Mouse (Mus musculus) heart, adult 2 months (tissue): ENCODE results near the gene Cmtm1.
A peak's percentile ranks its signal among the peaks of the same experiment; 100 is the strongest.

Experiments used
- CTCF ChIP-seq: fragments of 200-600 bp; IDR thresholded peaks from 2 replicates; pipeline ENCODE4 v1.8.1; 2022; ENCODE audit warnings: antibody characterized with exemption, mild to moderate bottlenecking, moderate library complexity
- EP300 ChIP-seq: fragments of 200-500 bp; IDR thresholded peaks from 2 replicates; pipeline ENCODE4 v1.6.1; 2011; ENCODE audit warnings: low read depth, low read length, control low read depth; ENCODE audit not compliant: insufficient read depth

DNA sequence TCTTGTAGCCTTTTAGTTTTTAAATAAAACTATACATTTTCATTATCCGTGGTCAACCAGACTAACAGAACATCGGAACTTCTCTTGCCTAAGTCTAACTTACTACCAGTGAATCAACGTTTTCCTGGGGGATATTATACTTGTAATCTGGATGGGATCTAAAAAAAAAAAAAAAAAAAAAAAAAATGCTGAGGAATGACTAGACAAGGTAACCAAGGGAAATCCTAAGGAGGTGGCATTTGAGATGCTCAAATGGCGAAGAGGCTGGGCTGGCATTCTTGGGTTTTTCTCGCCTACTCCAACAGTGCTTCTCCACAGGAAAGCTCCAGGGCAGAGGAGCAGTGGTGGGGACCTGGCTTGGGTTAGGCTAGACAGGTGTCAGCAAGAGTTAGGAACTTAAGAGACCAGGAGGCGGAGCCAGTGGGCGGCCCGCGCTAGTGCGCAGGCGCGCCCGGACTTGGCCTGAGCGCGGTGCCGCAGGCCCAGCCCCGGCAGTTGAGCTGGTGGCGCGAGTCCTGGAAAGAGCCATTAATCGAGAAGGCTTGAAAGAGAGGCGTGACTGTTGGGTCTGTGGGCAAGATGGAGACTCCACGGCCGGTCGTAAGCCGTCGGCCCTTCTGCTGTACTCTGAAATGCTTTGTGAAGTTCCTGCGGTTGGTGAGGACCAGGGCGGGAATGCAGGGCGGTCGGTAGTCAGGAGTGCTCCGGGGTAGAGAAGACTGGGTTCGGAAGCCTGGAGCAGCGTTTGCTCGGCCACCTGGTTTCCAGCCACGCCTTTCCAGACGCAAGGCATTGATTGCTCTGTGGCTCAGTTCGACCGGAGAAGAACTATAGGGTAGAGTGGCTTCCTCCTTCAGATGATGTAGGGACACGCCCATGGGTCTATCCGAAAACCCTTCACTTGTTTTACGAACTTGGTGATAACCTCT lies 59.2 kb downstream of the Cmtm1 start, which contains the start of gene Cklf:
- TF ChIP-seq CTCF (peak; percentile 60), EP300 (no peak)
